Mouse (Mus musculus) stomach, postnatal 0 days (tissue): ENCODE results near the gene Efnb3.

Experiments
- CTCF ChIP-seq: IDR thresholded peaks from 2 replicates; pipeline ENCODE4 v1.5.1; 2016; ENCODE audit warnings: antibody characterized with exemption, low read depth, mild to moderate bottlenecking, moderate library complexity
- EP300 ChIP-seq: optimal IDR thresholded peaks from 2 replicates; pipeline ENCODE3; 2016; ENCODE audit warnings: antibody characterized with exemption

DNA sequence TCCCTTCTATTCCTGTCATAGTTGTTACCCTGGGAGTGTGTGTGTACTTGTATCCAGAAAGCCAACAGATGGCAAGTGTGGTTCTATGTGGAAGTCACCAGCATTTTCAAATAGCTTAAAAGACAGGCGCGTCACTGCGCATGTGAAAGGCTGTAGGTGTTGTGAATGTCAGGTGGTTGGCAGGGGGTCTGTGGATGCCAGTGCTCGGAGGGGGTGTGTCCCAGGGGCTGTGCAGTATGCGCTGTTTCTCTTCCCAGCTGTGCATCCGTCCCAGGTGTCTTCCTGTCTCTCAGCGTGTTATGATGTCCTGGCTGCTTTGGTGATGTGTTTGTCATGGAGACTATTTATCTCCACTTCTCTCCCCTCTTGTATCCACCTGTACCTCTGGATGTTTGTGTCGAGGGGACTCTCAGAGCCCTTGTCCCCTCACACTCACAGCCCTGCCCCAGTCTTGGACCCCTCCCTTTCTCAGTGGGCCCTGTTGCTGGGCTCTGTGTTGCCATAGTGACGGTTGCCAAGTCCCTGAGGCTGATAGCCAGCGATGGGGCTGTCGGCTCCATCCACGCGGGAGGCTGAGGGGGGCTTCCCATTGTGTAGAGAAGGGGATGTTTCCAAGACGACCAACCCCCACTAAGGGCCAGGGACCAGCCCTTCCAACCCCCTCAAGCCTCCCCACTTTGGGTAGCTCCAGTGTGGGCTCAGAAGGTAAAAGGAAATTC lies 7.2 kb downstream of the Efnb3 start:
- TF ChIP-seq CTCF (no peak), EP300 (no peak)
